Mouse (Mus musculus) subcutaneous adipose tissue, adult 2 months (tissue): ENCODE data around the gene Dazap2. TPM values are rescaled to one million over a fixed set of nuclear protein-coding genes. Genes with fewer than 3 reads are reported as not detected.

Experiments
- polyA plus RNA-seq: library from polyadenylated mRNA; depleted of rRNA; stranded (reverse); fragments of >200 nt; gene quantifications from 2 replicates; pipeline ENCODE4 v1.2.3, GENCODE M21; 2012; ENCODE audit warnings: low replicate concordance; rRNA removed

Gene Dazap2
- polyA plus RNA-seq, result 511 and 671 TPM in 2 replicates

DNA sequence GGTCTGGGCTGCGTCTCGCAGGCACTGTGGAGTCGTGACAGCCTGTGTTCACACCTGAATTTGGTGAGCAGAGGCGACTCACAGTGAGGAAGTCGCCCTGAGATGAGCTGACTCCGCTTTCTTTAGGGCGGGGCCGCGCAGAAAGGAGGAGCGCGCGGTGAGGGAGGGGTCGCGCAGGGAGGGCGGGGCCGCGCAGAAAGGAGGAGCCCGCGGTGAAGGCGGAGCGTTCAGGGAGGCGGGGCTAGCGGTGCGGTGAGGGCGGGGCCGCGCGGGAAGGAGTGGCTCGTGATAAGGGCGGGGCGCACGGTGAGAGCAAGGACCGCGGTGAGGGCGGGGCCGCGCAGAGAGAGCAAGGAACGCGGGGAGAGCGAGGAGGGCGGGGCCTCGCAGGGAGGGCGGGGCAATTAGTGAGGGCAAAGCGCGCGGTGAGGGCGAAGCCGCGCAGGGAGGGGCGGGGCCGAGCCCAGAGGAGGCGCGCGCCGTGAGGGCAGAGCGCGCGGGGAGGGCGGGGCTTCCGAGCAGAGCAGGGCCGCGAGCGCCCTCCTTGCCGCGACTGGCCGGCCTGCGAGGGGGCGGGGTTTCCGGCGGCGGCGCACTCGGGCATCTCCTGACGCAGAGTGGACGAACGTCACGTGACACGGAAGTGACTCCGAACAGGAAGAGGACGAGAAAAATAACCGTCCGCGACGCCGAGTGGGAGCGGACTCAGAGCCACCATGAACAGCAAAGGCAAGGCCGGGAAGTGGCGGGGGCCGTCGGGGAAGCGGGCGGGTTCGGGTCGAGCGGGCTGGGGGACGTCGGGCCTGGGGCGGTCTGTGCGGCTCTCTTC lies at the start of gene Dazap2:
Gene Dazap2, plus strand, starts transcription at position 354 of the 829 bp plus-strand sequence.

DNA sequence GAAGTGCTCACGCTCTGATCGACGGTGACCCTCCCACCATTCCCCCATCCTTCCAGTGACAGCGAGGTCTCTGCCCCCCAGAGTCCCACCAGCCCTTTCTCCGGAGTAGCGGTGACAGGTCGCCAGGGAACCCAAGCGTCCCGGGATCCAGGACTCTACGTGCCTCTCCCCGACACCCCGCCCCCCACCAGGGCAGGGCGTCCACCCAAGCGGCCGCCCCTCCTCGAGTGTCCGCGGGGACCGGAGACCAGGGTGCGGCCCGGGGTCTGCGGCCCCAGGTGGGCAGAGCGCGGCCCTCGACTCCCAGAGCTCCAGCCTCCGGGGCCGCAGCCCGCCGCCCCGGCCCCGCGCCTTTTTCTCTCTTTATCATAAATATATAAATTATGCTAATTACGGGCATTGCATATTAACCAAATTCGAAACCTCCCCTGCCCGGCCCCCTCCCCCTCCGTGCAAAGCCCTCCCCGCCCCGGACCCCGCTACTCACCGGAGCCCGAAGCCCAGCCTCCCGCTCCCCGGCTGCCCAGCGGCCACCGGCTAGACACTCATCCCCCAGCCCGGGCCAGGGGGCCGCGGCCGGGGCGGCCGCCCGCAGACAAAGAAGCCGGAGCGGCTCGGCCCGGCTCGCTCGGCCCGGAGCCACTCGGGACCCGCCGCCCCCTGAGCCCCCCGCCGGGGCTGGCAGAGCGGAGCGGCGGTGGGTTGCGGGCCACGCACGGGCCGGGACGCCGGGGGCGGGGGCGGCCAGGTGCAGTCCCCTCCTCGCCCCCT lies 15.7 kb upstream of the Dazap2 start, which contains the start of gene Pou6f1:
Gene Pou6f1, minus strand, starts transcription at position 709 of the 771 bp plus-strand sequence.

GRCm38 (mm10) chr15:100636700-100637501 lies 21.8 kb downstream of the Dazap2 start, which contains the start of gene Smagp:
TSS of gene Smagp (minus strand) at chr15:100636940.

GRCm38 (mm10) chr15:100669337-100669736 lies 54.2 kb downstream of the Dazap2 start, which contains the start of gene Bin2:
TSS of gene Bin2 (minus strand) at chr15:100669553.

Other genes starting within 250 kb of the Dazap2 start
- gene Gm5475, start 193.2 kb upstream of the Dazap2 start, polyA plus RNA-seq, result not detected in 2 replicates
- 38.9 and 55.0 TPM in 2 replicates for gene Slc11a2, start 190.3 kb upstream of the Dazap2 start, polyA plus RNA-seq
- gene Letmd1, start 146.3 kb upstream of the Dazap2 start, polyA plus RNA-seq, result 92.1 and 133 TPM in 2 replicates
- 3.7 and 6.8 TPM in 2 replicates for gene Csrnp2, start 119.9 kb upstream of the Dazap2 start, polyA plus RNA-seq
- 9.0 and 18.5 TPM in 2 replicates for gene Tfcp2, start 63.3 kb upstream of the Dazap2 start, polyA plus RNA-seq
- 25.9 and 36.4 TPM in 2 replicates for gene Pou6f1, start 15.4 kb upstream of the Dazap2 start, polyA plus RNA-seq
- 43.6 and 51.9 TPM in 2 replicates for gene Smagp, start 21.6 kb downstream of the Dazap2 start, polyA plus RNA-seq
- gene Bin2, start 54.2 kb downstream of the Dazap2 start, polyA plus RNA-seq, result 2.9 and 6.6 TPM in 2 replicates
- 21.9 and 86.1 TPM in 2 replicates for gene Cela1, start 72.6 kb downstream of the Dazap2 start, polyA plus RNA-seq
- gene Galnt6, start 114.0 kb downstream of the Dazap2 start, polyA plus RNA-seq, result 0.52 and 1.5 TPM in 2 replicates
- gene Slc4a8, start 146.4 kb downstream of the Dazap2 start, polyA plus RNA-seq, result 1.8 and 4.7 TPM in 2 replicates